Mouse (Mus musculus): ENCODE data around the gene Socs3. TPM values are rescaled to one million over a fixed set of nuclear protein-coding genes. Genes with fewer than 3 reads are reported as not detected.

Socs3 gene
- total and polyA plus RNA-seq, 3 experiments, result 0.96 to 1.9 TPM; not detected in 1

DNA sequence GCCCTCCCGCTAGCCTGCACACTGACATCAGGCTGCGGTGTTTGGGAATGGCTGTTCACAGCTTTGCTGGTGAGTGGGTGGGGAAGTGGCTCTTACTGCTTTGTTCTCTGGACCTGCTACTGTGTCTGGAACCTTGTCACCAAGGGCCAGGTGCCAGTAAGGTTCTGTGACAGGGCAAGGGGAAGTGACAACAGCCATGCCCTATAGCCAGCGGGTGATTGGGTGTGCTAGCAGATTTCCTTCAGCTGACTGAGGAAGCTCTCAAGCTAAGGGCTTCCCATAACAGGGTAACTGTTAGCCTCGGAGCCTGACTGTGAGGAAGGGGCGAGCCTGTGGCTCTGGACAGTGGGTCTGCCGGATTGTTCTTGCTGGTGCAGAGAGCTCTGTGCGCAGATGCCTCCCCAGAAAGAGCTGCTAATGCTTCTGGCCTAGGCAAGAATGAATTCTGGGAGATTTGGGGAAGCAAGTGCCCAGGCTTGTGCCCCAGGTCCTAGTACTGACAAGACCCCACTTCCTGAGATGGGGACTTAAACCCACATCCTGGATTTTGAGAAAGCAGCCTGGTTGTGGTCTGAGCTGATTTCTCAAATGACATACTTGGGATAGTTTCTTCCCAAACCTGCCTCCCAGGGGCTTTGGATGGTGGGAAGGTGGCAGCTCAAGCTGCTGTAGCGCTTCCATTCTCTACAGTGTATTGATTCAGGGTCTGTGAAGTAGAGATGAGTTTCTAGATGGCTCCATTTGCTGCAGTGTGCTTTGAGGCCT lies 45.7 kb upstream of the Socs3 start:
- Histone ChIP-seq H3K4me3 (ENCODE audit: control insufficient read depth in 1 of 2, insufficient read depth in 1 of 2, low read depth in 2 of 2, low read length in 2 of 2) (no peak overlapping the region), H3K9ac (ENCODE audit: control insufficient read depth, low read depth, low read length, poor library complexity, severe bottlenecking) (no peak overlapping the region), H3K4me1 (ENCODE audit: control insufficient read depth in 1 of 2, insufficient read depth in 2 of 2, low read length in 2 of 2) (no peaks in the 10 kb centered on the region), H3K79me2 (ENCODE audit: control insufficient read depth, insufficient read depth, low read length, poor library complexity) (no peaks in the 10 kb centered on the region), H3K9me3 (replicated peaks; ENCODE audit: insufficient read depth, low read length) (no peaks in the 10 kb centered on the region), H3K27me3 (ENCODE audit: control insufficient read depth in 1 of 2, insufficient read depth in 2 of 2, low read length in 2 of 2) (no peaks in the 10 kb centered on the region), H3K27ac (ENCODE audit: control insufficient read depth, low read depth, low read length) (no peak overlapping the region), H3K36me3 (ENCODE audit: control insufficient read depth in 1 of 2, insufficient read depth in 2 of 2, low read length in 2 of 2) (peaks cover 0 to 10% of the 10 kb centered on the region in 2 experiments; a peak in 2 of 4 replicates)
- DNase-seq (ENCODE audit: low read depth, low spot score), result no peak
- TF ChIP-seq JUND (IDR thresholded peaks at IDR 0.05; ENCODE audit: low read depth, low read length) (no peak), KAT2A (conservative IDR thresholded peaks at IDR 0.05; ENCODE audit: low read depth, low read length) (no peak), GABPA (IDR thresholded peaks at IDR 0.05; ENCODE audit: low read depth, low read length) (no peak), UBTF (IDR thresholded peaks at IDR 0.05; ENCODE audit: borderline replicate concordance, insufficient read depth, low read depth, low read length) (no peak), MYC (IDR thresholded peaks at IDR 0.05; ENCODE audit: low read depth, low read length) (no peak), ETS1 (IDR thresholded peaks at IDR 0.05; ENCODE audit: low read depth, low read length) (no peak), BHLHE40 (IDR thresholded peaks at IDR 0.05; ENCODE audit: borderline replicate concordance, low read depth, low read length) (no peak), USF1 (IDR thresholded peaks at IDR 0.05; ENCODE audit: low read depth, low read length) (no peak), POLR2AphosphoS2 (IDR thresholded peaks at IDR 0.05; ENCODE audit: low read length) (no peak), MEF2A (IDR thresholded peaks at IDR 0.05; ENCODE audit: extremely low read depth, insufficient replicate concordance, low read depth, low read length, poor library complexity, severe bottlenecking) (no peak), POLR2AphosphoS5 (IDR thresholded peaks at IDR 0.05; ENCODE audit: borderline replicate concordance, low read depth, low read length) (no peak), ZNF384 (IDR thresholded peaks at IDR 0.05; ENCODE audit: low read depth, low read length) (no peak), MXI1 (IDR thresholded peaks at IDR 0.05; ENCODE audit: low read depth, low read length) (no peak), CHD2 (IDR thresholded peaks at IDR 0.05; ENCODE audit: low read length) (no peak), MAFK (IDR thresholded peaks at IDR 0.05; ENCODE audit: borderline replicate concordance, low read depth, low read length) (no peak), ZKSCAN1 (IDR thresholded peaks at IDR 0.05; ENCODE audit: low read depth, low read length) (no peak), SMC3 (IDR thresholded peaks at IDR 0.05; ENCODE audit: low read depth, low read length) (no peak), NELFE (IDR thresholded peaks at IDR 0.05; ENCODE audit: low read depth, low read length) (no peak), HCFC1 (IDR thresholded peaks at IDR 0.05; ENCODE audit: low read depth, low read length) (no peak), RCOR1 (IDR thresholded peaks at IDR 0.05; ENCODE audit: low read depth, low read length) (no peak)
